8 mouse cellular contexts compared by ENCODE assay signal in the genomic region with DNA sequence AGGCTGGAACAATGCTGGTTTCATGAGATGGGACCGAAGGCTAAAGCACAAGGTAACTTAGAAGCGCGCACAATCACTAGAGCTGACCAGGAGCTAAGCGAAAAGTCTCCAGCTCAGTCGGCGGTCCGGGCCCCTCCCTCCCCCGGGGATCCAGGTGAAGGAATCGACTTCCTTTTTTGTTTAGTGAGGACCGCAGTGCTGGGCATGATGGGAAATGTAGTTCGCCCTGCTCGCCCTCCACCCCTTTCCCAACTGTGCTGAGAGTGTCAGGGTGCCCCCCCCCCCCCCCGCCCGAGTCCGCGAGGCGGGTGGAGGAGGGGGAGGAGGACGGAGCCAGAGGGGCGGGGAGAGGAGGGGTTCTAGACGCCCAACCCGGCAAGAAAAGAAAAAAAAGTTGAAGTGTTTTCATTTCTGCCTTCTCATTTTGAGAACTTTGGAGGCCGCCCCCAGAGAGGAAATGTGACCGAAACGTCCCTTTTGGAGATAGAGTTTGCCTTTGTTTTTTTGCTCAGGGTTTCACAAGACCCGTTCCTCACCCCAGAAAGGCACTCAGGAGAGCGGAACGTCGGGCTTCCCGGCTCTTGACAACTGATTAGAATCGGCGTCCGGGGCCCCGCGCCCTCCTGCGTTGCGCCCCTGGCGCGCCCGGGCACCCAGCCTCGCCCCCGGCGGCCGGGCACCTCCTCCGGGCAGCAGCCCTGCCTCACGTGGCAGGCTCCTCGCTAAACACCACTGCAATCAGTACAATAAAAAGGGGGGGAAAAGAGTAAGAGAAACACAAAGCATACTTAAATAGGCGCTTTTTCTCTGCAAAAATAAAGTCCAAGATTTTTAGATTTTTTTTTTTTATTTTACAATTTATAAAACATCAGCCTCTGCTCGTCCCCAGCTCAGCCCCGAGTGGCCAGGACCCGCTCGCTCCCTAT. TPM values are rescaled to one million over a fixed set of nuclear protein-coding genes. Genes with fewer than 3 reads are reported as not detected.
DNase-seq lines count a peak whose midpoint lies in the region; ATAC-seq and TF ChIP-seq lines count a peak whose summit lies in the region.

No protein-coding gene starts in this region.

- H3K27ac ChIP-seq in cortical plate, adult 2 months (ENCODE audit: insufficient read depth, low read length) = peak overlapping the region; percentile 90
- peak overlapping the region; percentile 92 for H3K27ac ChIP-seq in intestine, embryonic 15.5 days
- H3K27ac ChIP-seq in midbrain, embryonic 11.5 days (ENCODE audit: low read depth, low read length) = peak overlapping the region; percentile 83
- peak overlapping the region; percentile 73 for H3K27ac ChIP-seq in small intestine, adult 2 months (ENCODE audit: insufficient read depth, low read depth, low read length)

- intact Hi-C loops in gastrocnemius, postnatal 36 days (cut with DNase I) = loop anchor here (2.0 to 5.0 kb wide), 3 partner anchors 31 to 247 kb away; no protein-coding TSS in a partner anchor
- intact Hi-C loops in left cerebral cortex, postnatal 4 days (cut with DNase I) = loop anchor here (5.0 to 10.0 kb wide), 3 partner anchors 120 to 243 kb away; no protein-coding TSS in a partner anchor

- H3K4me3 ChIP-seq in cortical plate, adult 2 months (ENCODE audit: insufficient read depth, low read length) = peak overlapping the region; percentile 52
- peak overlapping the region; percentile 85 for H3K4me3 ChIP-seq in intestine, embryonic 15.5 days (replicated peaks)
- peak overlapping the region; percentile 93 for H3K4me3 ChIP-seq in midbrain, embryonic 11.5 days (ENCODE audit: low read depth, low read length)
- H3K4me3 ChIP-seq in small intestine, adult 2 months (ENCODE audit: low read depth, low read length) = peak overlapping the region; percentile 83

- peak; percentile 46 for DNase-seq in T-cell, adult 2 months (ENCODE audit: low spot score)
- DNase-seq in gastrocnemius, postnatal 36 days = peak; percentile 73 to 82
- DNase-seq in left cerebral cortex, postnatal 4 days = peak; percentile 78
- peak; percentile 97 for DNase-seq in midbrain, embryonic 11.5 days (ENCODE audit: low spot score, missing footprints)
- no peak for DNase-seq in c-Kit-positive CD71-positive TER-119-positive erythroid progenitor cells, embryonic 14.5 days (ENCODE audit: low spot score)

- H3K4me1 ChIP-seq in cortical plate, adult 2 months (ENCODE audit: control insufficient read depth, insufficient read depth, low read length) = no peaks in the 10 kb centered on the region
- H3K4me1 ChIP-seq in intestine, embryonic 15.5 days (replicated peaks) = peaks cover 30% of the 10 kb centered on the region
- H3K4me1 ChIP-seq in midbrain, embryonic 11.5 days (ENCODE audit: control insufficient read depth, insufficient read depth, low read length) = peaks cover 23% of the 10 kb centered on the region
- H3K4me1 ChIP-seq in small intestine, adult 2 months (ENCODE audit: control insufficient read depth, insufficient read depth, insufficient read length, low read length) = peaks cover 24% of the 10 kb centered on the region

- peak overlapping the region; percentile 95 for H3K9ac ChIP-seq in intestine, embryonic 15.5 days
- peak overlapping the region; percentile 97 for H3K9ac ChIP-seq in midbrain, embryonic 11.5 days (ENCODE audit: low read length)

- 0 out of 2 replicates have a peak, but pooled peaks have one; percentile 9 for TF ChIP-seq POLR2A in cortical plate, adult 2 months (IDR thresholded peaks at IDR 0.05; ENCODE audit: extremely low read depth, insufficient read depth, low read length)
- no peak; the same call in 1 of the 2 replicates for TF ChIP-seq POLR2A in small intestine, adult 2 months (IDR thresholded peaks at IDR 0.05; ENCODE audit: low read depth, low read length)

- peak; percentile 55 for ATAC-seq in intestine, embryonic 15.5 days
- peak; percentile 44 for ATAC-seq in midbrain, embryonic 11.5 days (ENCODE audit: low FRiP score)

- WGBS in intestine, embryonic 15.5 days = under 1% methylated on average over 43 of the region's 51 CpGs
- whole genome bisulfite sequencing in midbrain, embryonic 11.5 days = under 1% methylated on average over 44 of the region's 51 CpGs
- WGBS in small intestine, adult 2 months = under 1% methylated on average over 48 of the region's 51 CpGs

- no peak for TF ChIP-seq CTCF in cortical plate, adult 2 months (IDR thresholded peaks at IDR 0.05; ENCODE audit: extremely low read depth, insufficient read depth, low read length)
- TF ChIP-seq CTCF in small intestine, adult 2 months (IDR thresholded peaks at IDR 0.05; ENCODE audit: extremely low read depth, insufficient read length, insufficient replicate concordance, low read depth, low read length) = no peak

- H3K9me3 ChIP-seq in intestine, embryonic 15.5 days = no peaks in the 10 kb centered on the region
- no peaks in the 10 kb centered on the region for H3K9me3 ChIP-seq in midbrain, embryonic 11.5 days (ENCODE audit: control insufficient read depth, low read length)

- H3K36me3 ChIP-seq in intestine, embryonic 15.5 days = no peaks in the 10 kb centered on the region
- H3K36me3 ChIP-seq in midbrain, embryonic 11.5 days (ENCODE audit: control insufficient read depth, insufficient read depth, low read length) = no peaks in the 10 kb centered on the region
- no peaks in the 10 kb centered on the region for H3K36me3 ChIP-seq in small intestine, adult 2 months (ENCODE audit: control insufficient read depth, insufficient read depth, low read length)

- no peaks in the 10 kb centered on the region for H3K27me3 ChIP-seq in intestine, embryonic 15.5 days (replicated peaks)
- H3K27me3 ChIP-seq in midbrain, embryonic 11.5 days (ENCODE audit: control insufficient read depth, insufficient read depth, low read length) = peaks cover 7% of the 10 kb centered on the region; the same call in 1 of the 2 replicates
- no peaks in the 10 kb centered on the region for H3K27me3 ChIP-seq in small intestine, adult 2 months (ENCODE audit: control insufficient read depth, insufficient read depth, low read length)

- H3K4me2 ChIP-seq in intestine, embryonic 15.5 days (replicated peaks) = peak overlapping the region; percentile 85
- H3K4me2 ChIP-seq in midbrain, embryonic 11.5 days = peak overlapping the region; percentile 98

RNA-seq across cellular contexts. Expression of gene Ier5l, which starts 2.0 kb away (rescaled TPM):
- polyA plus RNA-seq in cortical plate, adult 2 months (2012; rRNA removed) = 19.5 and 22.1 TPM in 2 replicates
- total RNA-seq in gastrocnemius, postnatal 36 days (2021) = 1 to 10 TPM; 1.7 TPM
- 1.3 and 1.6 TPM in 2 replicates for polyA plus RNA-seq in intestine, embryonic 15.5 days (2015; fragmentation: Nextera tagmentation; extraction: Ambion mirVana)
- 10 to 100 TPM; 10.8 to 13.2 TPM for total RNA-seq in left cerebral cortex, postnatal 4 days (2021)
- polyA plus RNA-seq in midbrain, embryonic 11.5 days (2014; fragmentation: Nextera tagmentation; extraction: Ambion mirVana) = 4.9 and 5.0 TPM in 2 replicates
- polyA plus RNA-seq in small intestine, adult 2 months (2012; rRNA removed) = 11.5 and 13.4 TPM in 2 replicates

RNA-seq across cellular contexts. Expression of gene Ptpa, which starts 56.2 kb away (rescaled TPM):
- 167 and 176 TPM in 2 replicates for polyA plus RNA-seq in cortical plate, adult 2 months (2012; rRNA removed)
- total RNA-seq in gastrocnemius, postnatal 36 days (2021) = 10 to 100 TPM; 55.1 to 58.9 TPM
- polyA plus RNA-seq in intestine, embryonic 15.5 days (2015; fragmentation: Nextera tagmentation; extraction: Ambion mirVana) = 117 and 120 TPM in 2 replicates
- 100 to 1,000 TPM; 145 to 153 TPM for total RNA-seq in left cerebral cortex, postnatal 4 days (2021)
- polyA plus RNA-seq in midbrain, embryonic 11.5 days (2014; fragmentation: Nextera tagmentation; extraction: Ambion mirVana) = 50.7 and 54.3 TPM in 2 replicates
- 55.4 and 102 TPM in 2 replicates for polyA plus RNA-seq in small intestine, adult 2 months (2012; rRNA removed)

RNA-seq across cellular contexts. Expression of gene Crat, which starts 56.4 kb away (rescaled TPM):
- polyA plus RNA-seq in cortical plate, adult 2 months (2012; rRNA removed) = 44.7 and 50.9 TPM in 2 replicates
- 100 to 1,000 TPM; 356 to 381 TPM for total RNA-seq in gastrocnemius, postnatal 36 days (2021)
- 19.6 and 19.8 TPM in 2 replicates for polyA plus RNA-seq in intestine, embryonic 15.5 days (2015; fragmentation: Nextera tagmentation; extraction: Ambion mirVana)
- total RNA-seq in left cerebral cortex, postnatal 4 days (2021) = 10 to 100 TPM; 33.2 to 33.3 TPM
- 23.7 and 24.2 TPM in 2 replicates for polyA plus RNA-seq in midbrain, embryonic 11.5 days (2014; fragmentation: Nextera tagmentation; extraction: Ambion mirVana)
- 77.8 and 176 TPM in 2 replicates for polyA plus RNA-seq in small intestine, adult 2 months (2012; rRNA removed)
